Mouse (Mus musculus) liver, embryonic 14.5 days (tissue): ENCODE results near the gene Vldlr. TPM values are rescaled to one million over a fixed set of nuclear protein-coding genes. Genes with fewer than 3 reads are reported as not detected.

Experiments used
- ATAC-seq: fragments of 200-750 bp; cut with Nextera tagmentation; 2 replicates; pipeline ENCODE4 v1.8.0; 2017; ENCODE audit warnings: moderate number of reproducible peaks, mild to moderate bottlenecking, moderate library complexity; ENCODE audit not compliant: insufficient read depth
- DNase-seq, 3 experiments: peaks; one replicate each; pipeline ENCODE4 v3.0.0-alpha.2; 2012 to 2013; ENCODE audit warnings: low read depth in 3 of 3, low spot score in 3 of 3
- H3K27ac ChIP-seq: fragments of 300-500 bp; sonication (generic); 2 replicates; pipeline ENCODE4 v1.5.1; 2014; ENCODE audit warnings: moderate library complexity, mild to moderate bottlenecking, control low read depth, inconsistent platforms
- H3K27me3 ChIP-seq: fragments of 300-500 bp; sonication (generic); 2 replicates; pipeline ENCODE4 v1.6.1; 2014; ENCODE audit warnings: mild to moderate bottlenecking, low read length, moderate library complexity; ENCODE audit not compliant: control insufficient read depth, insufficient read depth
- H3K36me3 ChIP-seq: fragments of 300-500 bp; sonication (generic); replicated peaks from 2 replicates; pipeline ENCODE4 v1.6.1; 2014; ENCODE audit warnings: low read depth; ENCODE audit not compliant: control insufficient read depth, insufficient read depth
- H3K4me1 ChIP-seq, 2 experiments: fragments of 200-500 bp in 1 of 2; fragments of 300-500 bp in 1 of 2; sonication (generic) in 1 of 2; replicated peaks; 2 replicates each; pipeline ENCODE4 v1.6.1; 2012 to 2014; ENCODE audit warnings: antibody characterized with exemption in 1 of 2, inconsistent platforms in 1 of 2, low read length in 1 of 2; ENCODE audit not compliant: control insufficient read depth in 2 of 2, insufficient read depth in 2 of 2
- H3K4me2 ChIP-seq: fragments of 300-500 bp; sonication (generic); 2 replicates; pipeline ENCODE4 v1.6.1; 2014; ENCODE audit warnings: low read depth, mild to moderate bottlenecking, control low read depth, moderate library complexity
- H3K4me3 ChIP-seq, 2 experiments: fragments of 200-500 bp in 1 of 2; fragments of 300-500 bp in 1 of 2; sonication (generic) in 1 of 2; 2 replicates each; pipeline ENCODE4 v1.5.1; 2012 to 2014; ENCODE audit warnings: low read depth in 2 of 2, low read length in 2 of 2, mild to moderate bottlenecking in 2 of 2, control low read depth in 1 of 2, inconsistent platforms in 1 of 2, moderate library complexity in 1 of 2; ENCODE audit not compliant: insufficient read depth in 1 of 2
- H3K9ac ChIP-seq: fragments of 300-500 bp; sonication (generic); replicated peaks from 2 replicates; pipeline ENCODE4 v1.6.1; 2014; ENCODE audit warnings: mild to moderate bottlenecking, control low read depth, moderate library complexity
- H3K9me3 ChIP-seq: fragments of 300-500 bp; sonication (generic); 2 replicates; pipeline ENCODE4 v1.6.1; 2016; ENCODE audit warnings: low read length, mixed read lengths; ENCODE audit not compliant: control insufficient read depth
- CTCF ChIP-seq: IDR thresholded peaks from 2 replicates; pipeline ENCODE4 v1.5.1; 2016; ENCODE audit warnings: antibody characterized with exemption, low read depth, control low read depth
- EP300 ChIP-seq: IDR thresholded peaks from 2 replicates; pipeline ENCODE4 v1.6.1; 2016; ENCODE audit warnings: antibody characterized with exemption, low read depth
- WGBS: fragments of 180-500 bp; shearing (Covaris S2); extraction: QIAGEN DNeasy Blood & Tissue Kit; methylation state at CpG from one replicate; pipeline ENCODE4 v1.1.7; 2014; ENCODE audit not compliant: insufficient replicate concordance; 5-methylcytosine and 5-hydroxymethylcytosine counted together
- polyA plus RNA-seq, 2 experiments: library from polyadenylated mRNA; depleted of rRNA in 1 of 2; stranded (reverse) in 1 of 2; unstranded in 1 of 2; fragments of >200 nt; fragmentation: Nextera tagmentation in 1 of 2; extraction: Ambion mirVana in 1 of 2; gene quantifications; 2 replicates each; pipeline versions ENCODE4 v1.2.1 to v1.2.3; 2012 to 2014

Gene Vldlr
- polyA plus RNA-seq, 2 experiments: 1.1 to 1.6 TPM

GRCm38 (mm10) chr19:27215596-27215995 is 688 bp upstream of the Vldlr start:
- Histone ChIP-seq H3K9ac (no peak overlapping the region), H3K4me2 (no peak overlapping the region), H3K36me3 (no peaks in the 10 kb centered on the region), H3K4me3 (no peak overlapping the region), H3K27me3 (peaks cover 37% of the 10 kb centered on the region), H3K27ac (no peak overlapping the region), H3K4me1 (no peaks in the 10 kb centered on the region), H3K9me3 (no peaks in the 10 kb centered on the region)
- DNase-seq (no peak), ATAC-seq (no peak)
- TF ChIP-seq CTCF (no peak), EP300 (no peak)
- WGBS: 55% methylated on average over 4 of the region's 4 CpGs

GRCm38 (mm10) chr19:27216767-27217403 is 601 bp downstream of the Vldlr start:
- DNase-seq (no peak), ATAC-seq (peak; percentile 37; the same call in 1 of the 2 replicates)
- H3K9ac ChIP-seq: no peak overlapping the region
- peak; percentile 42; the same call in 1 of the 2 replicates for TF ChIP-seq CTCF
- TF ChIP-seq EP300: no peak
- H3K4me1 ChIP-seq: no peaks in the 10 kb centered on the region
- no peak overlapping the region for H3K27ac ChIP-seq
- H3K36me3 ChIP-seq: no peaks in the 10 kb centered on the region
- peaks cover 37% of the 10 kb centered on the region for H3K27me3 ChIP-seq
- peak overlapping the region; percentile 24 to 48 for H3K4me3 ChIP-seq
- WGBS: 2% methylated on average over 49 of the region's 62 CpGs
- H3K9me3 ChIP-seq: no peaks in the 10 kb centered on the region
- peak overlapping the region; percentile 58 for H3K4me2 ChIP-seq

GRCm38 (mm10) chr19:27217404-27217940 is 1.2 kb downstream of the Vldlr start:
- no peaks in the 10 kb centered on the region for H3K4me1 ChIP-seq
- no peak overlapping the region for H3K9ac ChIP-seq
- no peaks in the 10 kb centered on the region for H3K9me3 ChIP-seq
- ATAC-seq (0 out of 2 replicates have a peak, but pooled peaks have one; percentile 21), DNase-seq (no peak)
- peak overlapping the region; percentile 20 to 48 for H3K4me3 ChIP-seq
- no peak for TF ChIP-seq CTCF
- no peak for TF ChIP-seq EP300
- H3K36me3 ChIP-seq: no peaks in the 10 kb centered on the region
- WGBS: under 1% methylated on average over 51 of the region's 52 CpGs
- peak overlapping the region; percentile 58 for H3K4me2 ChIP-seq
- peaks cover 37% of the 10 kb centered on the region for H3K27me3 ChIP-seq
- no peak overlapping the region for H3K27ac ChIP-seq

GRCm38 (mm10) chr19:27217941-27218411 is 1.7 kb downstream of the Vldlr start:
- DNase-seq (no peak), ATAC-seq (no peak)
- Histone ChIP-seq H3K9me3 (no peaks in the 10 kb centered on the region), H3K4me1 (no peaks in the 10 kb centered on the region), H3K27me3 (peaks cover 37% of the 10 kb centered on the region), H3K27ac (no peak overlapping the region), H3K36me3 (no peaks in the 10 kb centered on the region), H3K4me2 (peak overlapping the region; percentile 58), H3K4me3 (peak overlapping the region; percentile 20 to 48), H3K9ac (no peak overlapping the region)
- TF ChIP-seq CTCF (no peak), EP300 (no peak)
- WGBS: under 1% methylated on average over 32 of the region's 32 CpGs

- H3K4me3 ChIP-seq: peak overlapping the region; percentile 38 to 48
- H3K36me3 ChIP-seq: no peaks in the 10 kb centered on the region
- no peaks in the 10 kb centered on the region for H3K4me1 ChIP-seq
- ATAC-seq (0 out of 2 replicates have a peak, but pooled peaks have one; percentile 26), DNase-seq (peak in 2 of 3 experiments; percentile 12 to 14)
- 3% methylated on average over 30 of the region's 30 CpGs for WGBS
- no peak for TF ChIP-seq EP300
- H3K27ac ChIP-seq: no peak overlapping the region
- H3K9ac ChIP-seq: no peak overlapping the region
- peaks cover 37% of the 10 kb centered on the region for H3K27me3 ChIP-seq
- H3K9me3 ChIP-seq: no peaks in the 10 kb centered on the region
- peak overlapping the region; percentile 58 for H3K4me2 ChIP-seq
These were observed 2.4 kb downstream of the Vldlr start for GRCm38 (mm10) chr19:27218561-27219262.
